Mouse (Mus musculus) cerebellum, adult 8-10 months (tissue): ENCODE results near the gene L2hgdh.
A peak's percentile ranks its signal among the peaks of the same experiment; 100 is the strongest.

Experiments used
- DNase-seq: peaks from one replicate; pipeline ENCODE4 v3.0.0; 2022

Gene L2hgdh

DNA sequence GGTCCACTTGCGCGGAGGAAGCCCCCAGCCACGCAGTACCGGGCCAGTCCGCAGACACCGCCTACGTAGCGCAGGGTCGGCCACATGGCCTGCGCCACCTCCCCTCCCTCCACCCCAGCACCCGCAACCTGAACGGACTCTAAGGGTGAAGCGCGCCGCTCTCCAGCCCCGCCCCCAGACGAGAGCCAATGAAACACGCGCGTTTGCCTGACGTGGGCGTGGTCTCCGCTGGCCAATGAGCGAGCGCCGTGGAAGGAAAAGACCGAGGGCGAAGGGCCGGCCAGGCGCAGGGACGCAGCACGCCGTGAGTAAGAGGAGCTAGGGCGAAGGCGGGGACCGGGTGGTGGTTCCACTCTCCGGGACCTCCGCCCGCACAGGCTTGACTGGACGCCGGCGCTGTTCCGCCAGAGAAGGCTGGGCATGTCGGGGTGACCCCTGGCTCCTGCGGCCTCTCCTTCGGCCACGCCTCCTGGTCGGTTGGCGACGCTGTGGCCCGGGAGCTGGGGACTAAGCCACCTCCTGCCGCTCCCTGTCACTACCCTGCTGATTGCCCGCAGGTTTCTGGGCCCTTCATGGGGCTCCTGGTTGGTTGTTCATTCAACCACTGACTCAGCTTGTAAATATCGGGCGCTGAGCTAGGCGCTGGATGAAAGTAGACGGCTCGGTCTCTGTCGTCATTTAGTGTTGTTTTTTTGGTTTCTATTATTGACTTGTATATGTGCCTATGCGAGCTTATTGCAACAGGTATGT, at the start of gene L2hgdh, which contains the start of gene Atp5s:
L2hgdh (minus strand) TSS at position 163 of the 750 bp plus-strand sequence.
Atp5s (plus strand) TSS at position 240 of the 750 bp plus-strand sequence.
- peak; percentile 95 for DNase-seq

DNA sequence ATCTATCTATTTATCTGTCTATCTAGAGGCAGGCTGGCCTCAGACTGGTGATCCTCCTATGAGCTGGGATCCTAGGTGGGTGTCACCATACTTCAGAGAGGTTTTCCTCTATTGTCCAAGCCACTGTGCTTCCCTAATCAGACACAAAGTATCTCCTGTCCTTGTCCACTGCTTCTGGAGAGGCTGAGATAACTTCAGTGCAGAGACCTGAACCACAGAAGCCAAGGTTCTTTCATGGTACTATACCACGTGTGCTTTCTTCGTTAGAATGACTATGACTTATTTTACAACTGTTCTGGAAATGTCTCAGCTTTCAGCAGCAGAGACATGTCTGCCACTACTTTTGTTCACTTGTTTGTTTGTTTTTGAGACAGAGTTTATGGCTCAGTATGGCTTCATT, 44.2 kb upstream of the L2hgdh start:
- no peak for DNase-seq

DNA sequence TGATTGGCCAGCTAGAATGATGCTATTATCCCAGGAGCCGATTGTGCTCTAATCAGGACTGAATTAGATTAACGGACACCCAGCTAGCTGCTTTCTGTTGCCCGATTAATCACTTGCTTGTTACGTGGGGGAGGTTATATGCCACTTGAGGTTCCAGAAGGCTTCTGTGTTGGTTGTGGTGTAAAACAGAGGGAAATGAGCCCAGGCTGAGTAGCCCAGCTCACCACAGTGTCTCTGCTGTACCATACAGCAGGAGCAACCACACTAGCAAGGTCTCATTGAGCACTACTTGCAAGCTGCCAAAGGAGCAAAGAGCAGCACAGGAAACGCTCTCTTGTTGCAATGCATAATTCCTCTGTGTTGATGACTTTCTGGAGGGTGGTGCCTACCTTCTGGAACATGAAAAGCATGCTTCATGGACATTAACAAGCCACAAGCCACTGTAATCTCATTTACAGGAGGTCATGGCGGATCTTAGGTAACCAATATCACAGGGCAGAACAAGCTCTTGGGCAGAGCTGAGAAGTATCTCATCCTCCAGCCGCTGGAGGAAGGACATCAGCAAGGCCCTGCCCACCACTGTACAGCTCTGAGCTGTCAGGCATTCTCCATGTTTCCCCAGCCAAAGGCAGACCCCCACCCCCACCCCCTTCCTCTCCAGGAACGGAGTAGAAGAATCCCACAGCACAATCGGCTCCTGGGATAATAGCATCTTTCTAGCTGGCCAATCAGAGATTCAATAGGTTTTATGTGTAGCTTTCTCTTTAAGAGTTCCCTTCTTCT, 43.0 kb upstream of the L2hgdh start:
- no peak for DNase-seq

DNA sequence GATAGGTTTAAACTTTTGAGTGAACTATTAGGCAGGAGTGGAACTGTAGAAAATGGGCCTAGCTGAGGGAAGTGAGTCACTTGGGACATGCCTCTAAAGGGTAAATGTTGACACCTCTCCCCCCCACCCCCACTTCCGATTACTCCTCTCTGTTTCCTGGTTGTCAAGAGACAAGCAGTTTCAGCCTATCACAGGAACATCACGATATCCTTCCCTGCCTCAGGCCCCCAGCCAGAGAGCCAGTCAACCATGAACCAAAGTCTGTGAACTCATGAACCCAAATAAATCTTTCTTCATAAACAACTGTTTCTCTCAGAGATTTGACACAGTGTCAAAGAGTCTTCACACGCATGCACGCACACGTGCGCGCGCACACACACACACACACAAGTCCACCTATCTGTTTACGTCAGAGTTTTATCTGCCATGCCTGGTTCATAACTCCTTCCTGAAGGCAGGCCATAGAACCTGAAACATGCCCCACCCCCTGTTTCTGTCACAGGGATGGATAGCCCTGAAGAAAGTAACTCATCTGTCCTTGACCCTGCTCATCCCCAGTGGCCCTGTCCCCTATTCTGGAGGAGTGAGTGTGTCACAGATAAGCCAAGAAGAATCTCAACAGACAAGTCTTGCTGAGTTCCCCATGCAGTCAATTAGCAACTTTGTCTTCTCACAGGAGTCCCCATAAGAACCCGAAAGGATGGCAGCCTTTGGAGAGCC, 41.7 kb upstream of the L2hgdh start:
- DNase-seq, result no peak

DNA sequence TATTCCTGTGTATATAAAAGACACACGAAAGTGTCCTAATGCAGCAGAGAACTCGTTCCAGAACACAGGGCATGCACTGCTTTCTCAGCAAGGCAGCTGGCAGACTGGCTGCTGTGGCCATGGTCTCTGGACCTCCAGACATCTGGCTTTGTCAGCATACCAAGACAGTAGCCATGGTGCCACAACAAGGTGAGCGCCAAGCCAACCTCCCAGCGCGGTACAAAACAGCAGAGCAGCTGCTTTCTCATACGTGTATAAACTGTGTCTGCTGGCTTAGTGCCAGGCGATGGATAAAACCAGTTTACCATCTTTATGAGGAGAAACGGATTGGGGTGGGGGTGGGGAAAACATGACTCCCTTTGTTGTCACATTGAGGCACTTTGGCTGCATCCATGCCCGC, 40.9 kb upstream of the L2hgdh start:
- DNase-seq, result no peak

DNA sequence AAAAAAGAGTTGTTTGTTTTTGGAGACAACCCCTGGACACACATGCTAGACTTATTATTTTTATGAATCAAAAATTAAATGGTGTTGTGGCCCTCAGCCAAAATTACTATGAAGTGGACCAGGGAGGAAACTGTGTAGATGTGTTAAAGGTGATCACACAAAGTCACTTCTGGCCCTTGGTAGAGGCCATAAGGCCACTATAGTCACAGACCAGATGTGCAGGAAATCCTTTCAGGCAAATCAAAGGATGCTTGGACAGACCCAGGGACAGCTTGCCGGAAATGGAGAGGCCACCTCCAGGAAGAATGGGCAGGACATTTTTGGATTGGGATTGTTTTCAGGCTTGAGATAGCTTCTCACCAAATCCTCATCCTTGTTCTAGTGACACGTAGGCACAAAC, 36.9 kb upstream of the L2hgdh start:
- DNase-seq, result no peak

DNA sequence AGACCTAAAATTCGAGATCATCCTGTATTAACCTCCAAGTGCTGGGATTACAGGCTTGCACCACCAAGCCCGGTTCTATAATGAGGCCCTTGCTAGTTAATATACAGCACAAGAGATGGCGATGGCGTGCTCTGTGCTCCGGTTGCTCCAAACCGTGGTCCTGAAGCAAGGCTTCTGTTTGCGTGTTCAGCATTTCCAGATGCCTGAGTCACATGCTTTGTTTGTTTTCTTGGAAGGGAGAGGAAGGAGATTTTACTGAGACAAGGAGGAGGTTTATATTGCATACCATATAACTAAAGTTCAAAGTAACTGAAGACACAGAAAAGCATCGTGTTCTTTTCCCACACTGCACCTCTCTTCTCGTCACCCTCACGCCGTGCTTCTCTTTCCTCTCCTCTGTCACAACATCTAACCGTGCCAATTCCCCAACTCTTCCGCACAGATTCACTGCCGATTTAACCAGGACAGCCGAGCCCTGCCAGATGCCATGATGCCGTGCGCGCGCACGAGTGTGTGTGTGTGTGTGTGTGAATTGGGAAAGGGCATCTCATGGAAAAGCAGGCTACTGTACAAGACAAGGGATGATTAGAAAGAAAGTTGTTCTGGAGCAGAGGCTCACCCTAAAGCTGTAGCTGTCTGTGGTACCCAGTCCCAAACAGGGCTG, 36.2 kb upstream of the L2hgdh start:
- no peak for DNase-seq

DNA sequence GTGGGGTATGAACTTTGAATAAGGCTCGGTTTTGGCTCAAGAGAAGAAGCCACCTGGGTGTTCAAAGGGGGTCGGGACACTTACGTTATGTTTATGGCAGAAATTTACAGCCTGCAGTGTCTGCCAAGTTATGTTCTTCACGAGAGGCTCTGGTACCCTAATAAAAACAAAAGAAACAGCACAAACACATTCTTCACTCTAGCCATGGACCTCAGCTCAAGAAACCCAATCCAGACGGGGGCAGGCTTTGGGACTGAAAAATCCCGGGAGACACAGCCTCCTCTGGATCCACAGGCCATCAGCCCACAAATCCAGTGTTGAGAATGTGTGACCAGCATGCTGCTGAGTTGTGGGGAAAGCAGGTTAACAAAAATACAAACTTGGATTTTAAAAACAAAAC, 35.3 kb upstream of the L2hgdh start:
- DNase-seq, result no peak

DNA sequence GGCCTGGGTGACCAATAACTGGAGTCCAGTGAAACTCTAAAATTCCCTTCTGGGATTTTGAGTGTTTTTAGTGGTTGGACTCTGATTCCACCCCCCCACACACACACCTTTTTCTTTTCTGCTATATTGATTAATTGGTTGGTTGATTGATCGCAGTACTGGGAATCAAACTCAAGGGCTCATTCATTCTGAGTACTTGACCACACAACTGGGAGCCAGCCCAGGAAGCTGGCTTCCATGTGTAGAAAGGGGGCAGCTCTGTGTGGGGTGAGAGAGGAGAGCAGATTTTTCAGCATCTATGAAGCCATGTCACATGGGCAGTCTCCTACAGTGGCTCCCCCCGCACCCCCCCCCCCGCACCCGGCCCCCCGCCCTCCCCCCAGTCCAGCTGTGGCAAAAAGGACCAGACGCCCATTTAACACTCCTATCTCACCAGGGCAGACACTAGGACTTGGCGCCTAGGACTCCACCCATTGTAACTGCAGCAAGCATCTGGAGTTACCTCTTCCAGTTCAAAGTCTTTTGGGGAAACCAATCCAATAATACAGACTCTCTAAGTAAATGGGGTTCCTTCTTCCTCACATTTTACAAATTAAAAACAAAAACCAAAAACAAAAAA, 34.7 kb upstream of the L2hgdh start:
- DNase-seq, result no peak

DNA sequence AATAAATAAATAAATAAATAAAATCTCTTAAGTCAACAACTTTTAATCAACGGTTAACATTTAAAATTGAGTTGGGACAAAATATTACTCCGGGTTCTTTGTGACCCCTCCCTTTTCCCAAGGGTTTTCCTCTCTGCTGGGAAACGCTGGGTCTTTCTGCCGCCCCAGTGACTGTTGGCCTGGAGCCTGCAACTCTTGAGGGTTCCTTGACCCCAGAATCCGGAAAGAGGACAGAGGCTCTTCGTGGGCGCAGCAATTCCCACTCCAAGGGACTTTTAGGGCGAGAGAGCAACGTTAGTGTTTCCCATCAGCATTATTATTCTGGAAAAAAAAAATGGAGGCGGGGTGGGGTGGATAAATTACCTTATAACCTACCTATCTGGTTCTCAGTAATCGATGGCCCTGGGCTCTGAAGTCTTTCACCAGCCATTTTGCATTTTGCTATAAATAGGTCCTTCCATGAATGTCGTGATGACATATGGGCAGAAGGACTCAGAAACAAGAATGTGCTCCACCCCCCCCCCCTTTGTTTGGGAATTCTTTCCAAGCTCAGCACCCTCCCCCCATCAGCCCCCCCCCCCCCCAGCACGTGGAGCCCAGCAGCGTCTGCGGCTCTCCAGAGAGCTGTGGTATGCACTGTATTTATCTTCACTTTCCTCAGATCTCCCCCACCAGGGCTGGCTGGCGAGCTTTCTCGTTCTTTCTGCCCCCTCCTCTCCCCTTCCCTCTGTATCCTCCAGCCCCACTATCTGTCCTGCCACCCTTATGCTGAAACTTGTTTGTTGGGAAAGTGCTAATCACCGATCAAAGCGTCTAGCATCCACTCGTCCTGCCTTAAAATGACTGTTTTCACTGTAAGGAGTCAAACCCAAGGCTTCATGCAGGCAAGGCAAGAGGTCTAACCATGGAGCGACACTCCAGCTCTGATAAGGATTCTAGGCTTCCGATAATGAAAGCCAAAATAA, 33.8 kb upstream of the L2hgdh start:
- DNase-seq, result no peak

DNA sequence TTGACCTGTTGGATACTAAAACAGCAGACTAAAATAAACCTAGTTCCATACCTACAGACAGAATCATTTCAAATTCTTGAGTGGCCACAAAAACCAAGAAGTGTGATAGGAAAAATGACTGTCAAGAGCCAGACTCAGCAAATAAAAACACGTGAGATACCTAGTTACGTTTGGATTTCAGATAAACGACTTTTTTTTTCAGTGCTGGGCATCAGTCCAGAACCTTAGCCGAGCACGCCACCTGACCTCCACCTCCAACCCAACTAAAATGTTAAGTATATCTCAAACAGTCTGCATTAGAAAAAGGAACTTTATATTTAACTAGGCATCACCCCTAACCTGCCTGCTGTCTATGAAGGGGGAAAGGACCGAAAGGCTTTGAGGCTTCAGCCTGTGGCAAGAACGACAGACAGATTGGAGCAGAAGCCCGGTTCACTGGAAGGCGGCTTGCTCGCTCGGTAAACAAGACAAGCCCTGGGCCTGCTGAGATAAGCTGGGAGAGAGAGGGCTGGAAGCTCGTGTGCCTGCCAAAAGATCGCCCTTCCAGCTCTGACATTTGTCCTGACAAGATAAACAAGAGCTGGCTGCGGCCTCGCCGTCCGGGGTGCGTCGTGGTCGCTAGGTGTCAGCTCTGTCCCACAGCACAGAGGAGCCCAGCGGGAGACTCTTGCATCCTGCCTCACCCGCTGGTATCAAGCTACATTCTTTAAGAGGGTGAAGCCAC, 32.9 kb upstream of the L2hgdh start:
- DNase-seq, result peak; percentile 80

DNA sequence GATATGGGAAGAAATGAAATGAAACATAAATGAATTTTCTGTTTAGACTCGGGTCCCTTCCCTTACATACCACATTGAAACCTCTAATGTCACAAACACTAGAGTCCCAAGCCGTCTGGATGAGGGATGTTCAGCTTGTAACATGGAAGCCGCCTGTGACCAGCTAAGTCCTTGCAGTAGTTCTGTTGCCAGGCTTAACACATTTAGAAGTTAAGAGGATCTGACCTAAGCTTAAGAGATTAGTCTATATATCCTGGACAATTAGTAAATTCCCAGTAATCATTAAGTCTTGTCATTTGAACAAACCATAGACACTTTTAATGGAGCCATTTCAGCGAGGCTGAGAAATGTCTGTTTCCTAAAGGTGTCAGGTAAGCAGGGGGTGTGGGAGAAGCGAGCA, 31.3 kb upstream of the L2hgdh start:
- no peak for DNase-seq

DNA sequence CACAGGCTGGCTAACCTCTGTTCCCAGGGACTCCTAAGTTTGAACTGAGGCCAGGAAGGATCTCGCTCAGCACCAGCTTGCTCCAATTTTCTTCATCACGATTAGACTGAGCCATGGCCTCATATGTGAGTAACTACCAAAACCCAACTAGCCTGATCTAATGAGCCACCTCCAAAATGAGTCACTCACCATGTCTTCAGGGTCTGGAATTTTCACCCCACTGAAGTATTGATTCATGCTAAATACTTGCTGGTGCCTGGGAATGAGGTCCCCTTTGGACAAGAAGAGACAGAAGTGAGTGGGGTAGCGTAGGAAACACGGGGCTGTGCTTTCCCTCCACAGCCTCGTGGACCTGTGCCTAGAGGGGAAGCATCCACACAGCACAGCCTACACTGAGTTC, 29.3 kb upstream of the L2hgdh start:
- no peak for DNase-seq

DNA sequence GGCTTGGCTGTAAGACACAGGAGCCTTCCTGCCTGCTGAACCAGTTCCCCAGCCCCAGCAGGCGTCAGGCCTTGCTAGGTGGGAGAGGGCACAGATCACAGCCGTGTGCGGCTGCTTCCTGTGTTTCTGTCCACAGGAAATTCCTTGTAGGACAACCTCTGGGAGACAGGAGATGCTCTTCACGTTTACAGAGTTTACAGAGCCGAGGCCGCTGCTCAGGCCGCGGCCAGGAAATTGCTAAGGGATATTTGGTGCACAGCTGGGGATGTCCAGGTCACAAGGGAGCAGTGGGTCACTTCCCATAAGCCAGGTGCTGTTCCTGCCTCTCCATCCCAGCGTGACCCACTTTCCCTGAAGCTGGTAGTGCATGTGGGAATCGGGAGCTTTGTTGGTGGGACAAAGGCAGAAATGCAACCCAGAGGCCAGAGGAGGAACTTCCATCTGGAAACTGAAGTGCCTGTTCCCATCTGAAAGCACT, 27.2 kb upstream of the L2hgdh start:
- DNase-seq, result no peak

DNA sequence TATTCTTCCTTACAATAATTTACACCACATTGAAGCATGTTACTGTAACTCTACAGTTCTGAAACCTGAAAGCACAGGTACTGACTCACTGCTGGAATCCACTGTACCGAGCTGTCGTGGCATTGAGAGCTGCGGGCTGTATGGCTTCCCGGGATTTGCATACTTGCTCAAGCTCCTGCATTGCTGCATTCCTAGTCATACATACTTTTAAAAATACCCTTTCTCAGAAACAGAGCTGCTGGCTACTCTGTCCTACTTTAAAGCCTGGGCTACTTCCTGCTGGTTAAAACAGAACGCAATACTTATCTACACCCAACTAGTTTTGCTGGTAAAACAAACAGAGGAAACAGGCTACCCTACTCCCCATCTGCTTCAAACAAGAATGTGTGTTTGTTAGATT, 19.5 kb upstream of the L2hgdh start:
- no peak for DNase-seq

DNA sequence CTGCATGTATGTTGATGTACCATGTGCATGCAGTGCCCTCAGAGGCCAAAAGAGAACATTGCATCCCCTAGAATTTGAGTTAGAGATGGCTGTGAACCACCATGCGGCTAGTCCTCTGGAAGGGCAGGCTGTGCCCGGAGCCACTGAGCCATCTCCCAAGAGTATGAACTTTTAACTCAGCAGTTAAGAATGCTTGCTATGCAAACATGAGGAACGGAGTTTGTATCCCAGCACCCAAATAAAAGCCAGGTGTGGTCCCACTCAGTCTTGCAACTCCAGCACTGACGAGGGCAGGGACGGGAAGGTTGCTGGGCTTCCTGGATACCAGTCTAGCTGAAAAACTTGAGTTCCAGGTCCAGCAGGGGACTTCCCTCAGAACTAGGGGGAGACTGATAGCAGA, 17.3 kb upstream of the L2hgdh start:
- DNase-seq, result no peak

DNA sequence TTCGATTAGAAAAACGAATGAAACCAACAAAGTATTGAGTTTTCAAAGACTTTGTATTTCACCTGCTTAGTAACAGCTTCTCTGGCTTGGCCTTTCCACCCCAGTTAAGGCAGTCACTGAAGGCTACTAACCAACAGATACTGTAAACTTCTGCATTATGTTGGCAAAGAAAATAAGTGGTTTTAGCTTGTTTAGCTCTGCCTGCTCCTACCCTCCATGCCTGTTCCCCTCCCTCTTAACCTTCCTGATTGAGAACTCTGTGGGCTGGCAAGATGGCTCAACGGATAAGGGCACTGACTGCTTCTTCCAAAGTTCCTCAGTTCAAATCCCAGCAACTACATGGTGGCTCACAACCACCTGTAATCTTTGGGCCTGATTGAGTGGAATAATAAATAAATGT, 9.2 kb upstream of the L2hgdh start:
- DNase-seq, result no peak

DNA sequence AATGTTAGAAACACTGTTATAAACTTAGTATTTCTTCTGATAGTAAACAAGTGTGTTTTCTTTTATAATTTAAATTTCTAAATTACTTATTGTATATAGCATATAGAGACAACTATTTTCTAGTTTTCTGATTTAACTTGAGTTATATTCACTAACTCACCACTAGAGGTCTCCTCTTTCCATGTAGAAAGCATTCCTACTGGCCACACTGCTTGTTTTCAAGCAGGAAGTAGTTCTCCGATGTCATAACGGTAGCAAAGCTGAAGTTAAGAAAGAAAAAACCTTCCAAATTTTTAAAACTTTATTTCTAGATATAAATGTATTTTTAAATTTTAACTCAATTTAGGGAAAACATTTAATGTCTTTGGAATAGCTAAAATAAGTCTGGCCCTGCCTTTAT, 8.8 kb upstream of the L2hgdh start:
- DNase-seq, result no peak

DNA sequence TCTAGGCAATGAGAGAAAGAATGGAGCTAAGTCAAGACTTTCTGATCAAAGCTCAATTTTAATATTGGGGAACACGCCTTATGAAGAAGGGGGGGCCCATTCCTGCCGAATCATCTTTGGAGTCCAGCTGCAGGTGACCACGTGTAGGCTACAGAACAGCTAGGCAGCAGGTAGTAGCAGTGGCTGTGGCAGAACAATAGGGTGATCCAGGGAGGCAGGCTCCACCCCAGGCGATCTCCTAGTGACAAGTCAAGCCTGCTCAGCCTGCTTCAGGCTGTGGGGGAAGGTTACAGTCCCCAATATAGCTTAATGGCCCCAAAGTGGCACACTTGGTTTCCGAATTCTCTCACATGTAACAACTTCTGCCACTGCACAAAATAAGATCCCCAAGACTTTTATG, 7.5 kb upstream of the L2hgdh start:
- DNase-seq, result no peak

DNA sequence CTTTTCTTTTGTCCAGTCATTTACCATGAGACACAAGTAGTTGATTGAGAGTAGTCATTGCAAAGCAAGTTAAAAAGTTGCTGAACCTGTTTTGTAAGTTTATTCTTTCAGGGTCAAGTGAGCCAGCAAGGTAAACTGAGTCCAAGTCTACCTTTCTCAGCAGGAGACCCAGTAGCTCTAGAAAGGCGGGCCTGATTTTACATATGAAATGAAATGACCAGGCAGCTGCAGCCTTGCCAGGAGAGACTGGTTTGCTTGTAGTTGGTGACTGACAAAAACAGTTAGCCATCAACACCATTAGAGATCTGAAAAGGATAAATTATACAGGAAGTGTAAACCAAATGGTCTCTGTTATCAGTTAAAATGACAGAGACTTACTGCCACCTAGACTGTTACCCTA, 5.6 kb upstream of the L2hgdh start:
- no peak for DNase-seq

DNA sequence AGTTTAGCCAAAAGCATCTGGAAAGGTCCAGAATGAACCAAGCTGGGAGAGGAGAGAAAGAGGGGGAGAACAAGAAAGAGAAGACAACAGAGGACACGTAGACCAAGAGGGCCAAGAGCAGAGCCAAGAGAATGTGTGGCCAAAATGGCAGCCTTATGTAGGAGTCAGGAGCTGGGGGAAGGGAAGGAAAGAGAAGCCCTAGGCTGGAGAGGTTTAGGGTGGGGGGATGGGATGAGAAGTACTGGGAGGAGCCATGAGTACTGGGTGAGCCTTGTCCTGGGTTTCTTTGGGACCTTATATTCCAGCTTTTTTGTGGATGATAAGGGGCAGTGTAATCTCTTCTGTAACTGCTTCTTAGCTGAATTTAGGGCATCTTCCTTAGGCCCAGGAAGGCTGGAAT, 4.6 kb upstream of the L2hgdh start:
- no peak for DNase-seq
